Mouse (Mus musculus) hindbrain, embryonic 15.5 days (tissue): ENCODE results near the gene Cox5b. TPM values are rescaled to one million over a fixed set of nuclear protein-coding genes. Genes with fewer than 3 reads are reported as not detected.

ENCODE experiments used
- ATAC-seq: fragments of 200-750 bp; cut with Nextera tagmentation; 2 replicates; pipeline ENCODE4 v1.8.0; 2017; ENCODE audit warnings: low read depth, moderate number of reproducible peaks, moderate TSS enrichment; ENCODE audit not compliant: low FRiP score
- H3K27ac ChIP-seq: fragments of 300-500 bp; sonication (generic); replicated peaks from 2 replicates; pipeline ENCODE4 v1.5.1; 2015; ENCODE audit warnings: mild to moderate bottlenecking, inconsistent platforms
- H3K27me3 ChIP-seq: fragments of 300-500 bp; sonication (generic); 2 replicates; pipeline ENCODE4 v1.6.1; 2015; ENCODE audit warnings: control low read depth, inconsistent platforms
- H3K36me3 ChIP-seq: fragments of 300-500 bp; sonication (generic); 2 replicates; pipeline ENCODE4 v1.6.1; 2015; ENCODE audit warnings: control low read depth, inconsistent platforms
- H3K4me1 ChIP-seq: fragments of 300-500 bp; sonication (generic); replicated peaks from 2 replicates; pipeline ENCODE4 v1.6.1; 2015; ENCODE audit warnings: control low read depth, inconsistent platforms
- H3K4me2 ChIP-seq: fragments of 300-500 bp; sonication (generic); 2 replicates; pipeline ENCODE4 v1.6.1; 2015; ENCODE audit warnings: moderate library complexity, mild to moderate bottlenecking, inconsistent platforms
- H3K4me3 ChIP-seq: fragments of 300-500 bp; sonication (generic); 2 replicates; pipeline ENCODE4 v1.5.1; 2015; ENCODE audit warnings: mild to moderate bottlenecking, inconsistent platforms
- H3K9ac ChIP-seq: fragments of 300-500 bp; sonication (generic); 2 replicates; pipeline ENCODE4 v1.6.1; 2015; ENCODE audit warnings: inconsistent platforms
- H3K9me3 ChIP-seq: fragments of 300-500 bp; sonication (generic); 2 replicates; pipeline ENCODE4 v1.6.1; 2016; ENCODE audit warnings: control low read depth, inconsistent platforms
- WGBS: fragments of 180-500 bp; shearing (Covaris S2); methylation state at CpG from one replicate; pipeline ENCODE4 v1.1.7; 2015; 5-methylcytosine and 5-hydroxymethylcytosine counted together
- polyA plus RNA-seq: library from polyadenylated mRNA; unstranded; fragments of >200 nt; fragmentation: Nextera tagmentation; extraction: Ambion mirVana; gene quantifications from 2 replicates; pipeline ENCODE4 v1.2.1, GENCODE M21; 2015

Gene Cox5b
- 713 and 784 TPM in 2 replicates for polyA plus RNA-seq

DNA sequence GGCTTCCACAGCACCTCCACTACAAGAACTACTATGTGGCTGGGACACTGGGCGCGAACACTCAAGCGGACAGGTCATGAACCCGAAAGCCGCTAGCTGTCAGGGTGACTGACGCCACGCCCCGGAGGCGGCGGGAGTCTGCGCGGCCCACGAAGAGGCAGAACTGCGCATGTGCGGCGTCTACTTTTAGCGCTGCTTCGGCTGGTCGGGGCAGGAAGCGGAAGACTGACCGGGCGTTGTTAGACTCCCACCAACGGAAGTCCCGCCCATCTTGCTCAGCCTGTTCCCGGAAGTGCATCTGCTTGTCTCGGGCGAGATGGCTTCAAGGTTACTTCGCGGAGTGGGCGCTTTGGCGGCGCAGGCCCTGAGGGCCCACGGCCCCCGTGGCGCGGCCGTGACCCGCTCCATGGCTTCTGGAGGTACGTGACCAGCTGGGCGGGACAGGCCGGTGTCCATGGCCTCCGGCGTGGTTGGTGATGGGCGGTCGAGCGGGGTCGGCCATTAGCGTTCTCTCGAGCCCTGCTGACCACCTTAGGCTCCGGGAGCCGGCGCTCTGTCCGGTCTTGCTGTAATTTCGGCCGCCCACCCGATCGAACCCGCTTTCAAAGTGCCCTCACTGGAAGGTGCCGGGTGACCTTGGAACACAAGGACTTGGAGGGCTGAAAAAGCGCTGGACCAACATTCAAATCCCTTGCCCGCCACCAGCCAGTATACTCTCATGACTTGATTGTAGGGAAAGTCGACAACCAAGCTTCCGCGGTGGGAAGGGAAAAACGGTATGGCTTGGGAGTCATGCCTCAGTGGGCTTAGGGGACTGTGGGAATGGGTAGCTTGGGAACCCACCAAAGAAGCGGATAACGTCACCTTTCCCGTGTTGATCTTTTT is at the start of gene Cox5b:
TSS of gene Cox5b (plus strand) at position 179 of the 885 bp plus-strand sequence.
- Histone ChIP-seq H3K27me3 (no peaks in the 10 kb centered on the region), H3K9me3 (no peaks in the 10 kb centered on the region), H3K27ac (peak within 1 kb of the TSS; percentile 76), H3K4me2 (peak within 1 kb of the TSS; percentile 87), H3K36me3 (peaks cover 16% of the 10 kb centered on the region), H3K9ac (peak within 1 kb of the TSS; percentile 87), H3K4me3 (peak within 1 kb of the TSS; percentile 79), H3K4me1 (peaks cover 15% of the 10 kb centered on the region)
- ATAC-seq = peak; percentile 97
- WGBS = under 1% methylated on average over 68 of the region's 68 CpGs

DNA sequence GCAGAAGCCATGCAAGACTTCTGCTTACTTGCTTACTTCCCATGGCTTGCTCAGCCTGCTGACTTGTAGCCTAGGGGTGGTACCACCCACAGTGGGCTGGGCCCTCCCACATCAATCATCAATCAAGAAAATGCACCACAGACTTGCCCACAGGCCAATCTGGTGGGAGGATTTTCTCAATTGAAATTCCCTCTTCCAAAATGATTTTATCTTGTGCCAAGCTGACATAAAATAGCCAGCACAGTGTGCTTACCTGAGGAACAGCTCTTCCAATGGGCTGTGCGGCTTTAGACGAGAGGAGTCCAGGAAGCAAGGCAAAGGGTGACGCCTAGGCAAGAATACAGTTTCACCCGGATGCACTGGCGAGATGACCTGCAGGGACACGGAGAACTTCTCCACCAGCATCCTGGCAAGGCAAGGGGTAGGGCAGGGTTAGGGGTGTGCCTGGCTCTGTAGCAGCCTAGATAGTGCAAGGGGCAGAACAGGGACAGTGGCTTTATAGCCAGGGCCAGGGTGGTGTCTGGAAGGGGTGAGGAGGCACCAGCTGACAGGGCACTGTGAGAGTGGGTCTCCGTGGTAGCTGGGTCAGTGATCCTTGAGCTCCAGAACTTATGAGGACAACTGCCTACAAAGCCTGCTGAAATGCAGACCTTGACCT is 47.2 kb upstream of the Cox5b start:
- Histone ChIP-seq H3K27ac (no peak overlapping the region), H3K9me3 (no peaks in the 10 kb centered on the region), H3K9ac (no peak overlapping the region), H3K36me3 (no peaks in the 10 kb centered on the region), H3K27me3 (no peaks in the 10 kb centered on the region), H3K4me3 (no peak overlapping the region), H3K4me1 (peaks cover 7% of the 10 kb centered on the region), H3K4me2 (no peak overlapping the region)
- ATAC-seq = no peak
- WGBS = 91% methylated on average over 7 of the region's 7 CpGs

DNA sequence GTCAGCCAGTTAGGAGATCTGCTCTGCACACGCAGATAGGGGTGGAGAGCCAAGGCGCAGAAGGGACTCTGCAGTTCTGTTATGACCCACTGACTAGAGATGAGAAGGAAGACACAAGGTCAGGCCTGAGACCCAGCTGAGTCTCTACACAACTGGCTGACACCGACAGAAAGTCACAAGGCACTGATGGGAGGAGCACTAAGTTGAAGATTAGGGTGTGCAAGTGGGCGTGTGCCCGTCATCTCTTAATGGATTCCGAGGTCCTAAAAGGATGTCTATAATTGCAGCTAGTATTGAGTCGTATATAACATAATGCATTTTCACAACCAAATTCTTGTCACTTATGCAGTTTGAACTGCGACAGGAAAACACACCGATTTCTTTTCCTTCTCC is 46.6 kb upstream of the Cox5b start:
- Histone ChIP-seq H3K9me3 (no peaks in the 10 kb centered on the region), H3K27ac (no peak overlapping the region), H3K4me1 (peaks cover 7% of the 10 kb centered on the region), H3K4me3 (no peak overlapping the region), H3K9ac (no peak overlapping the region), H3K27me3 (no peaks in the 10 kb centered on the region), H3K36me3 (no peaks in the 10 kb centered on the region), H3K4me2 (no peak overlapping the region)
- ATAC-seq = no peak
- 87% methylated on average over 9 of the region's 9 CpGs for WGBS

DNA sequence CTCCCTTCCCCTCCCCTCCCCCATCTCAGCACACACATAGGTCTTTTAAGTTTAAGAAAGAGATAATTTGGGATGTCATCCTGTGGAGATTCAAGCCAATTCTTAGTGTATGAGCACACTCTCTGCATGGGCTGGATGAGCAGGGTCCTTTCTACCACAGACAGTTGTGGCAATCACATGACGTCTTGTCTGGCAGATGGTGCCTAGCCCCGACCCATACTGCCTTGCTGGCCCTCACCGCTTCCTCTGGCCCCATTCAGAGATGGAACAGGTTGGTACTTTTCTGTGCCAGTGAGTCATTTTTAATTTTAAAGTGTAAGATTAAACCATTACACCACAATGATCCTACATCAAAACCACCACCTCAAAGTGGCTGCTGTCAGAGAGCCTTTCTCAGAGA is 45.0 kb upstream of the Cox5b start:
- 57% methylated on average over 3 of the region's 3 CpGs for WGBS

DNA sequence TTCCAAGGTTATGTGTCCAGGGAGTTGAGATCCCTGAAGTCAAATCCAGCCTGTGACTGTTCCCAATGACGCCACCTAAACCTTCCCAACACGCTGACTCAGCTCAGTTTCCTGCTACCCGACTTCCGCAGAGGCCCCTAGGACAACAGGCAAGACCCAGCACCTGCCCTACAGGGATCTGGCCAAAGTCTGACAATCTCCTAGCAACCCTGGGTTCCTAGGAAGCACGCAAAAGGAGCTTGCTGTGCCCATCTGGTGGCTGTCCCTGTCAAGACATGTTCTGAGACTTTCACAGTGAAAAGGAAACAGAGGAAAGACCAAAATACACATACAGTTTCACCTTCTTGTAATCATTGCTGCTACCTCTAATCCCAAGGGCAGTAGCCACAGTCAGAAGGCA is 43.6 kb upstream of the Cox5b start:
- Histone ChIP-seq H3K27me3 (no peaks in the 10 kb centered on the region), H3K27ac (no peak overlapping the region), H3K36me3 (no peaks in the 10 kb centered on the region), H3K4me1 (peaks cover 7% of the 10 kb centered on the region), H3K9ac (no peak overlapping the region), H3K4me2 (no peak overlapping the region), H3K9me3 (no peaks in the 10 kb centered on the region), H3K4me3 (no peak overlapping the region)
- no peak for ATAC-seq
- 58% methylated on average over 5 of the region's 5 CpGs for WGBS

More for the DNA sequence above, 45.0 kb upstream of the Cox5b start:
- H3K4me2 ChIP-seq = no peak overlapping the region
- no peaks in the 10 kb centered on the region for H3K27me3 ChIP-seq
- no peak for ATAC-seq
- no peak overlapping the region for H3K4me3 ChIP-seq
- H3K9ac ChIP-seq = no peak overlapping the region
- H3K36me3 ChIP-seq = no peaks in the 10 kb centered on the region
- peaks cover 7% of the 10 kb centered on the region for H3K4me1 ChIP-seq
- no peak overlapping the region for H3K27ac ChIP-seq
- H3K9me3 ChIP-seq = no peaks in the 10 kb centered on the region

DNA sequence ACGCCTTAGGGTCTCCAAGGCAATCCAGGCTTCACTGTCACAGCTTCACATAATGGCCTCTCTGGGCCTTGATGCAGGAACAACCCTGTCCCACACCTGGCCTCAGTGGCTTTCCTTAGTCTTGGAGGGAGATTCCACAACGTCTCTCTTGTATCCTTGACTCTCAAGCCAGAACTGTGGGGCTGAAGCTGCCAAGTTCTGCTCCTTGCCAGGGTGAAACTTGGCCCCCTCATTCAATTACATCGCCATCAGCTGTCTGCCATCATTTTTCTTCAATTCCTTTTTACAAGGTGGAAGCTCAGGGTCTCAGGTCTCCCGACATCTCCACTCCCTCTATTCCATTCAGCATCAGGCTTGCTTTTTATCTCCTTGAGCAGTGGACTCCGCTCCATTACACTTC is 36.2 kb upstream of the Cox5b start:
- 79% methylated on average over 5 of the region's 5 CpGs for WGBS
- ATAC-seq = no peak
- no peak overlapping the region for H3K9ac ChIP-seq

DNA sequence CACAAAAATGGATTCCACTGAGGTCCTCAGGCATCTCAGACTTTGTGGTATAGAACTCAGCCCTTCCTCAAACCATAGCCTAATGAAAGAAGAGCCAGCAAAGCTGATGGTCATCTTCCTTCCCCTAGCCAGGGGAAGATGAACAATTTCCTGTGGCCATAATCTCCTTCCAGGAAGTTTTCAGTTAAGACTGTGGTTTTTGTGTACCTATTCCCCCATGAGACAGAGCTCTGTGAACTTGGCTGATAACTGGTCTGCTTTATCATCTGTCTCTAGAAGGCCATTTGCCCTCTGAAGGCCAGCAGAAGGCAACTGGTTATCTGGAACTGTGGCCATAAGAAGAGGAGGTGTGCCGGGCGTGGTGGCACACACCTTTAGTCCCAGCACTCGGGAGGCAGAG is 35.0 kb upstream of the Cox5b start:
- WGBS = 87% methylated on average over 3 of the region's 3 CpGs
- no peak for ATAC-seq
- H3K27me3 ChIP-seq = no peaks in the 10 kb centered on the region

More for the DNA sequence above, 36.2 kb upstream of the Cox5b start:
- Histone ChIP-seq H3K4me1 (no peaks in the 10 kb centered on the region), H3K27ac (no peak overlapping the region), H3K9me3 (no peaks in the 10 kb centered on the region), H3K36me3 (no peaks in the 10 kb centered on the region), H3K4me3 (no peak overlapping the region), H3K27me3 (no peaks in the 10 kb centered on the region), H3K4me2 (no peak overlapping the region)

DNA sequence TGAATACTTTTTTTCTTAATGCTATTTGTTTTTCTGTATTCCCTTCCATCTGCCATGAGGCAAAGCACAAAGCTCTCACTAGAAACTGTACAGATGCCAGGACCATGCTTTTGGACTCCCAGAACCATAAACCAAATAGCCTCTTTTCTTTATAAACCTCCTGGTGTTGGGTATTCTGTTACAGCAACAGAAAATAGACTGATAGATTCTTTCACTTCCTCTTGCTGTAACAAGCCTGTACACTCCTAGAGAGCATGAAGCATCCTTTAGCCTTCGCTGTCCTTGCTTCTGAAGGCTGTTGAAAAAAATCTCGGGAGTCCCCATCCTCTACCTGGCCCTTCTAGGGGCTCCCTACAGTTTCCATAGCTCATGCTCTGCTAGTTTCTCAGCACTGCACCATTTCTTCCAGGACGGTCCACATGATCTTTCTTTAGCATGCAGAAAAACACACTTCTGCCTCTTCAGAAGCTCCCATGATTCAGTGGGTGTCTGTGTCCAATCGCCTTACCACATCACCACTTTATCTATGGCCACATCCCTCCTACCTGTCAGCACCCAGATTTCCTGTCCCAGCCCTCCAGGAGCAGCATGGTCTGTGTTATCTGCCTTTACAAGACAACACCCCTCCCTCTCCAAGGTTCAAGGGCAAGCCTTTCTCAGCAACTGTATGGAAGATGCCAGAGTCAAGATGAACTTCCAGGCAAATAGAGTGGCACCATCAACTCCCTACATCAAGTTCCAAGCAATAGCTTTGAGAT is 33.4 kb upstream of the Cox5b start:
- Histone ChIP-seq H3K27ac (no peak overlapping the region), H3K4me3 (no peak overlapping the region), H3K4me2 (no peak overlapping the region), H3K36me3 (no peaks in the 10 kb centered on the region), H3K9ac (no peak overlapping the region), H3K27me3 (no peaks in the 10 kb centered on the region), H3K4me1 (no peaks in the 10 kb centered on the region), H3K9me3 (no peaks in the 10 kb centered on the region)
- ATAC-seq = no peak
- WGBS = 78% methylated on average over 4 of the region's 4 CpGs

More for the DNA sequence above, 35.0 kb upstream of the Cox5b start:
- Histone ChIP-seq H3K9ac (no peak overlapping the region), H3K36me3 (no peaks in the 10 kb centered on the region), H3K4me3 (no peak overlapping the region), H3K4me2 (no peak overlapping the region), H3K9me3 (no peaks in the 10 kb centered on the region), H3K4me1 (no peaks in the 10 kb centered on the region), H3K27ac (no peak overlapping the region)

DNA sequence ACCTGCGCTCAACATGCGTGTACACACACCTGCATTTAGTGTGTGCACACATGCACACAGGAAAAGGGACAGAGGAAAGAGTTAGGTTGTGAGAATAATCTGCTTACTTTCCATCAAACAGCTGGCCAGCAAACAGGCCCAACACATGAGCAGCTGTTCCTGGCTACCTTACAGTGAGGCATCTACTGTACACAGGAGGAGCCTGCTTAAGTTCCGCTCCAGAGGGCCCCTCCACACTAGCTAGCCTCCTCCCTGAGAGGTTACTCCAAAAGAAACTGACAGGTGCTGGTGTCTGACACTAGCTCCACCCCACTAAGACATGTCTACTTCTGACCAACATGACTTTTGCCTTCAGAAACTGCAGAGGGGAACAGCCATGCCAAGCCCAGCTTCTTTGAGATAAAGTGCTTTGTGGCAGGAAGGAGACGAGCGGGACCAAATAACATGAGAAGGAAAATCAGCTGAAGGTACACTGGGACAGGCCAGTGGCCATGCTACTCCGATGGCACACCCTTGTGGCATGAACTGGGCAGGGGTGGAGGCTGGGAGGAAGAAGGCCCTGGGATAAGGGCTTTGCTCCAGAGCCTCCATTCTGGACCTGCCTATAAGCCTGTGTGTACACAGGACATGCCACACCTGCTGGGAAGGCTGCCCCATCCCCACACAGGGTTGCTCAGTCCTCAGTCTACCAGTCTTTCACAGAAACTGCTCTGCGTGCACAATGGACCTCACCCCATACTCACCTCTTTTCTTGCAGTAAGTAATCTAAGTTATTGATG is 32.4 kb upstream of the Cox5b start:
- no peaks in the 10 kb centered on the region for H3K9me3 ChIP-seq
- H3K9ac ChIP-seq = no peak overlapping the region
- WGBS = 85% methylated on average over 7 of the region's 7 CpGs
- no peak overlapping the region for H3K27ac ChIP-seq
- no peaks in the 10 kb centered on the region for H3K27me3 ChIP-seq
- no peaks in the 10 kb centered on the region for H3K36me3 ChIP-seq
- no peak for ATAC-seq
- no peak overlapping the region for H3K4me3 ChIP-seq
- no peaks in the 10 kb centered on the region for H3K4me1 ChIP-seq
- no peak overlapping the region for H3K4me2 ChIP-seq

DNA sequence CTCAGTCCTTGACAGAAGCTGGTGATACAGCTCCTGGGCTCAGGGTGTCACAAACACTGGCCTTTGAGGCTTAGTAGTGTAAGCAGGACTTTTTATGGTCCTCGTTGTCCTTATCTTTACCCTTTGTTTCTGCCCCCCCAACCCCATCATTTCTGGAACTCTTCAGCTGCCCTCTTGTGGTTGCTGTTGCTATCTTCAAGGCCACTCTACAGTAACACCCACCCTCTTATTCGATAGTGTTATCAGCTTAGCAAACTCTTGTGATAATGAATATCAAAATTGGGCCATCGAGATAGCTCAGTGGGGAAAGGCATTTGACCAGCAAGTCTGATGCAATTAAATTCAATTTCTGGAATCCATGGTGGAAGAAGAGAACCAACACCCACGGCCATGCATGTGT is 26.8 kb upstream of the Cox5b start:
- no peak for ATAC-seq
- no peak overlapping the region for H3K4me3 ChIP-seq
- WGBS = 79% methylated on average over 4 of the region's 4 CpGs

DNA sequence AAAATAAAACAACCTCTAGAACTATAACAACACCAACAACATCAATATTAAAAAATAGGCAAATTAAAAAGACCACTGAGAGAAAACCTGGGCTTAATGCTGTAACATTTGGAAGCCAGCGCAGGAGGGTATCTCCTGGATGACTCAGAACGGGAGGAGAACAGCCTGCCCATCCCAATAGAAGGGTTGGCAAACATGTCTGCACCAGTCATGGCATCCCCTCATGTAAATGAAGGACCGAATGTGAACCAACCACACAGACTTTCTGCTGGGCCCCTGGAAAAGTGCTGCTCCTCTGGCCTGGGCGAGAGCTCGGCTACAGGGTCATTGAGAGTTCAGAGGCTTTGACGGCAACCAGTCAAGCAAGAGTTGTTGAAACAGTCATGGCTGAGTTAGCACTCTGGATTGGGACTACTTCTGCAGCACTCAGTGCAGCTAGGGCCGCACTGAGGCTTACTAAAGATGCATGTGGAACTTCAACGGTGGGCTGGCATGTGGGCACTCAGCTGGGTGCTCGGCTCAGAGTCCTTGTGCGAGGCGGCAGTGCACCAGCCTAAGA is 26.0 kb upstream of the Cox5b start:
- H3K9me3 ChIP-seq = no peaks in the 10 kb centered on the region
- no peaks in the 10 kb centered on the region for H3K27me3 ChIP-seq
- H3K27ac ChIP-seq = no peak overlapping the region
- no peak for ATAC-seq
- no peak overlapping the region for H3K4me2 ChIP-seq
- H3K36me3 ChIP-seq = no peaks in the 10 kb centered on the region
- no peak overlapping the region for H3K9ac ChIP-seq
- WGBS = 61% methylated on average over 11 of the region's 11 CpGs
- H3K4me3 ChIP-seq = no peak overlapping the region
- H3K4me1 ChIP-seq = no peaks in the 10 kb centered on the region

More for the DNA sequence above, 26.8 kb upstream of the Cox5b start:
- no peaks in the 10 kb centered on the region for H3K36me3 ChIP-seq
- H3K27ac ChIP-seq = no peak overlapping the region
- H3K4me2 ChIP-seq = no peak overlapping the region
- H3K9ac ChIP-seq = no peak overlapping the region
- H3K27me3 ChIP-seq = no peaks in the 10 kb centered on the region
- H3K9me3 ChIP-seq = no peaks in the 10 kb centered on the region
- no peaks in the 10 kb centered on the region for H3K4me1 ChIP-seq
